Mouse (Mus musculus): ENCODE results near the gene Eps8.

Gene Eps8

GRCm38 (mm10) chr6:137654776-137655175 is at the start of gene Eps8:
Gene Eps8 (minus strand): TSS chr6:137654876.
- no peak for DNase-seq

- DNase-seq, result no peak
These were observed 48.8 kb upstream of the Eps8 start for GRCm38 (mm10) chr6:137703431-137703830.

DNA sequence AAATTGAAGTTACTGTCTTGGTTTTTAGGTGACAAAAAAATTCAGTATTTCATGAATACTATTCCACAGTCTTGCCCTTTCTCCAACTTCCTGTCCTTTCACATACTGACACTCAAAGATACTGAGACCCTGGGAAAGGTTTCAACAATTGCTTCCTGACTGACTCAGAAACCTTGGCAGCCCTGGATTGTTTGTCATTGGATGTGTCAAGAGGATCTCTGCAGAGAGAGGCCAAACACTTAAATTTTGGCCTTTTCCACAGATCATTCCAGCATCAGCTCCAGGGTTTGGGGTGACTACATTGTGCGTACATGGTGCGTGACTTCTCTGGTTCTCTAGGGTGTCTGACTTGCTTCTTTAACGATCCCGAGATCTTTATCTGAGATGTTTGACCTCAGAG is 48.2 kb upstream of the Eps8 start:
- no peak for DNase-seq

DNA sequence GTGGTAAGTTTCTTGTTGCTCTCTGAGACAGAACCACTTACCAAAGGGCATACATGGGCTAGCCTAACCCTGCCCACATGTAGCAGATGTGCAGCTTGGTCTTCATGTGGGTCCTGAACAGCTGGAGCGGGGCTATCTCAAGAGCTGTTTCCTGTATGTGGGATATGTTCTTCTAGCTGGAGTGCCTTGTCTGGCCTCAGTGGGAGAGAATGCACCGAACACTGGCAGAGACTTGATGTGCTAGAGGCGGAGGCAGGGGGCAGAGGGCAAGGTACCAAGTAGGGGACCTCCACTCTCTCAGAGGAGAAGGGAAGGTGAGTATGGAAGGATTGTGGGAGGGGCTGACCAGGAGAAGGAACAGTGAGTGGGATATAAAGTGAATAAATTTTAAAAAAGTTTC is 47.5 kb upstream of the Eps8 start:
- no peak for DNase-seq

DNA sequence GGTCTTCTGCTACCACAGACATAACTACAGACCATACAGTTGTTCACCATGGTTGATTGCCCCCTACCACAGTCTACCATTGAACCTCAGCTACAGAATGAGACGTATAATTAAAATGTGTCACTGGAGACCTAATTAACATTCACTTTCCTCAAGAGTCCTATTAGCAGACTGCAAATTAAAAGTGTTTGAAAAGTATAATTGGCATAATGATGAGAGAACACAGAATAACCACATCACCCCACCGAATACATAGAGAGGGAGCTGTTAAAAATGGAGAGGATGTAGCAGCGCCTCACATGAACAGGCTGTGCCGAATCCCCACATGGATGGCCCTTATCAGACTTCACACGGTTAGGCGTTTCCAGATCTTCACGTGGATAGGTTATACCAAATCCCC is 44.8 kb upstream of the Eps8 start:
- DNase-seq, result no peak

DNA sequence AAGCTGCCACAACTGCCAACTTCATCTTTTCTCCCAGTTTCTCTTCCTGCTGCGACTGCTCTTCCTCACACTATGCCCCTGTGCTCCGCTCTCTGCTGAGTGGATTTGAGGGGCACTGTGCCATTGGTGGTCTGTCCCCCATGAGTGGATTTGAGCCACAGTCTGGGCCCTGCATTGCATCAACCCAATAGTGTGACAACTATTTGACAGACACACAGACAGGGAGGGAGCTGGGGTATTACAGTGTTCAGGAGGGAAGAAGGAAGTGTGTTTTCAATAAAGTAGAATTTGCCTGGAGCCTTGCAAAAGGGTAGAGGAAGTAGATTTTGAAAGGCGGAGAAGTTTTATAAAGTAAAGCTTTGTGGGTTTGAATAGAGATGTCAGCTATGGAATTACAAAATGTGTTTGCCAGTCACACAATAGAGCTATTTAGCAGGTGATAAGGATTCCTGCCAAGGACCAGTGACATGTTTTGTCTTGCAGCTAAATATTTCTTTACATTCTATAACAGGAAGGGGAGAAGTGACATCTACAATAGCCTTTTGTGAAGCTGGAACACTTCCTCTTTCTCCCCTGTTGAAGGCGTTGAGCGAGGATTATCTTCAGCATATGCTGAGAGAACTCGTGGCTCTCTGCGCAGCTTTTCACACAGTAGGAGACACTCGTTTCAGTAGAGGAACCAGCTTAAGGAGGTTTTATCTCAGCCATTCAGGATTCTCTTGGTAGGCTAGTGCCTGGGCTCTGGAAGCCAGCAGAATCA is 41.9 kb upstream of the Eps8 start:
- DNase-seq, result no peak

- no peak for DNase-seq
These were observed 40.4 kb upstream of the Eps8 start for GRCm38 (mm10) chr6:137695046-137695445.

GRCm38 (mm10) chr6:137694310-137694709 is 39.6 kb upstream of the Eps8 start:
- no peak for DNase-seq

GRCm38 (mm10) chr6:137690550-137691119 is 36.0 kb upstream of the Eps8 start:
- peak; percentile 24 for DNase-seq

DNA sequence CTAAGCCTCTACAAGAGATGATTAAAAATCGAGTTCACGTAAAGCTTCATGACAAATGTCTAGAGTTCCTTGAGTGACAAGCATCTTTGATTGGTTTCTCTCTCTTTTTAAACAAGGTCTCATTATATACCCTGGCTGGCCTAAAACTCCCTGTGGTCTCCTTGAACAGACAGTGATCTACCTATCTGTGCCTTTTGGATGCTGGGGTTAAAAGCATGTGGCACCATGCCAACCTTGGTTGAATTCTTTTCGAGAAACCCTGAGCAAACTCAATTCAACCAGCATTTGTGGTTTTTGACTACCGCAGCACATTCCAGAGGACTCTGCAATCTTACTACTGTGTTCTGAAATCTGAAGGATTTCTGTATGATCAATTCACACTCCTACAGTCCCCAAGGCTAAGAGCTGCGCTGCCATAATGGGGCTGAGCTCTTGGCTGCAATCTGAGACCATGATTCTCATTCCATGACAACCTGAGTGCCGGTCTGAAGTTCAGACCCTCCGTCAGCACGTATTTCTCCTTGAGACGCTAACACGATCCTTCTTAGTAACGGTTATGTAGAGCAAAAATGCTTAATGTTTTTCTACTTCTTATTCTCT is 33.9 kb upstream of the Eps8 start:
- no peak for DNase-seq

- DNase-seq, result no peak
These were observed 33.4 kb upstream of the Eps8 start for GRCm38 (mm10) chr6:137688079-137688478.

DNA sequence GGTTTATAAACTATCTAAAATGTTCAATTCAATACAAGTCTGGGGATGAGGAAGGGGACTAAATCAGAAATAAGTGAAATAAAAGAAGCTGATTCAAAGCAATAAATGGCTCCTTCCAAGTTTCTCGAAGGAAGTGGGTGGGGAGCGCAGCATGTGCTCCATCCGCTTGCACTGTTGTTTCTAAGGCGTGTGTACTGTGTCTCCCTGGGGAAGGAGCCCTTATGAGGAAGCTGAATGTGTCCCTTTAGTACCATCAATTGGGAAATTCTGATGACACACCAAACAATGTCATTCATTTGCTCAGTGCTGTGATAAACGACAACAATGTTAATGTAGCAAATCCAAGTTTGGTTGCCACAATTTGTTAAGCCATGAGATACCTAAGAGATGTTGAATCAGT is 33.0 kb upstream of the Eps8 start:
- no peak for DNase-seq

- DNase-seq, result no peak
These were observed 28.0 kb upstream of the Eps8 start for GRCm38 (mm10) chr6:137682629-137683028.

- DNase-seq, result no peak
These were observed 26.3 kb upstream of the Eps8 start for GRCm38 (mm10) chr6:137681000-137681399.

DNA sequence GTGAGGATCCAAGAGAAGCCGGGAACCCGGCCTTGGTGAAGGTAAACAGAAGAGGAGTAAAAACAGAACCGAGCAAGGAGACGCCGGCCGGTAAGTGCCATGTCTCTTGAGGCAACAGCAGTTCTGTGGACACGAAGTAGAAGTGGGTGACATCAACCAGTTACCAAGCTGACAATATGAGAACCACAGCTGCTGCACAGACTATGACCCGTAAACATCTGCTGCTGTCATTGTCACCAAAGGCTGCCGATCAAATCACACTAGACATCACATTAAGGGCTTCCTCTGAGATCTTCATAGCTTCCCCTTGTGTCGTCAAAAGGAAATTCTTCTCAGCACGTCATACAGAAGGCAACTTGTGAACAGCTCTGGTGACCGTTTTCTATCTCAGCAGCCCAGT is 21.9 kb upstream of the Eps8 start:
- DNase-seq, result no peak

GRCm38 (mm10) chr6:137675556-137675955 is 20.9 kb upstream of the Eps8 start:
- DNase-seq, result no peak

- DNase-seq, result no peak
These were observed 18.6 kb upstream of the Eps8 start for GRCm38 (mm10) chr6:137673301-137673700.

DNA sequence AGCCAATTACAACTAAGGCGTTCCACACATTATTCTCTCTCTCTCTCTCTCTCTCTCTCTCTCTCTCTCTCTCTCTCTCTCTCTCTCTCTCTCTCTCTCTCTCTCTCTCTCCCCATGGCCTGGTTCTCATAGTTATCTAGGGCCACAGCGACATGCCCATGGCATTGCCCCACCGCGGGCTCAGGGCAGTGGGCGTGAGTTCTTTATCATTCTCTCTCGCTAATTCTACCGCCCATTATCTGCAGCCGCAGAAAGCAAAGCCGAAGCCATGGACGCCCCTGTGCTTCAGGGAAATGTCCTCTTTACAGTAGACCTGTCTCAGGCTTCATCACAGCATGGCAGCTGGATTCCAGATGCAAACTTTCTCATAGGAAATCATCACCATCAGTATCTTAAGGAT is 16.9 kb upstream of the Eps8 start:
- DNase-seq, result no peak

GRCm38 (mm10) chr6:137670820-137671219 is 16.1 kb upstream of the Eps8 start:
- DNase-seq, result no peak

DNA sequence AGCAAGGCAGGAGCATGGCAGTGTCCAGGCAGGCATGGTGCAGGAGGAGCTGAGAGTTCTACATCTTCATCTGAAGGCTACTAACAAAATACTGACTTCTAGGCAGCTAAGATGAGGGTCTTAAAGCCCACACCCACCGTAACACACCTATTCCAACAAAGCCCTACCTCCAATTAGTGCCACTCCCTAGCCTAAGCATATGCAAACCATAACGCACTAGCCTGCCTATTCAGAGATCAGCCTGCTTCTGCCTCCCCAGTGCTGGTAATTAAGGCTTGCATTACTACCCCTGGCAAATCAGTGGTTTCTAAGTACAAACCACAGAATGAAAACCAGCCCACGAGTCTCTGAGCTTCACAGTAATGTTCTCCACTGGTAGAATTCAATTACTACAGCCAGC is 15.2 kb upstream of the Eps8 start:
- DNase-seq, result no peak

DNA sequence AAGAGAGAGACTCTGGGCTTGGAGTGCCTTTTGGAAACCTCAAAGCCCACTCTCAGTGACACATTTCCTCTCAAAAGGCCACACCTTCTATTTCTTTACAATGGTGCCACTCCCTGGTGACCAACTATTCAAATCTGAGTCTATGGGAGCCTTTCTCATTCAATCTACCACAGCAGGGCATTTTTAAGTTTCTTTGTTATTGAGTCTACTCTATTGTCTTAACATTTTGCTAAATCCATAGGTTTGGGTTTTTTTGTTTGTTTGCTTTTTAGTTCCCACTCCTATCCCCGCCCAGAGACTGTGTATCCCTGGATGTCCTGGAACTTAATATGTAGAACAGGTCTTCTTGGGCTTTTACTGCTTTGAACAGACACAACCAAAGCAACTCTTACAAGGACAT is 14.8 kb upstream of the Eps8 start:
- DNase-seq, result no peak

DNA sequence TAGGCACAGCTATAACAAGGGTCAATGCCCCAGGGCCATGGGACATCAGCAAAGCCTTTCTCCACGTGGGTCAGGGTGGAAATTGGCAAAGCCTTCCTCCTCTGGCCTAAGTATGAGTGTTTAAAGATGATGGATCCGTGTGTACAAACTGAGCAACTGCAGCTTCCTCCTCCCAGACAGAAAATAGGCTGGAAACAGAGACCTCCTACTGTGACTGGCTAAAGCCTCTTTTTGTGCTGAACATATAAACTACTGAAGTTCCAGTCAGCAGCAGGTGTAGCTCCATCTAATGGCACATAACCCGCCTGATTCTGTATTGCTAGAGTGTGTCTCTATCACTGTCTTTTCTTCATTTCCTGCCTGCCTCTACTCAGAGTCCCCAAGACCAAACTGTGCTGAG is 13.7 kb upstream of the Eps8 start:
- no peak for DNase-seq

GRCm38 (mm10) chr6:137667665-137668064 is 13.0 kb upstream of the Eps8 start:
- DNase-seq, result no peak

DNA sequence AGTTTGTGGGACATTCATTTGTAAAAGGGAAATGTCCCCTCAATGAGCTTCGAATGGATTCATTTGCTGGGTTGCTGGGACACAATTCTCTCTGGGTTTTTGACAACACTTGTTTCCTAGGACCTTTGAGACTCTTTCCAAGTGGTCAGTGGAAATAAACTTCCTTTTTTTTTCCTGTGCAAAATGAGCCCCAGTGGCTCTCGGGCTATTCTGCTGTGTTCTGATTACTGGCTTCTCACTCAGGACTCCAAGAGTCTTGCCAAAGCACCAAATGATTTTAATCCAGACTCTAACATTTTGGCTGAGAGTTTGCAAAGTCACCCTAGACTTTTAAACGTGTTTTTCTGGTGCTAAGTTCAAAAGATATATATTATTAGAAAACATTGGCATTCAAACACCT is 10.3 kb upstream of the Eps8 start:
- DNase-seq, result peak; percentile 22
